Mouse (Mus musculus): ENCODE results near the gene Gp1bb.

DNA sequence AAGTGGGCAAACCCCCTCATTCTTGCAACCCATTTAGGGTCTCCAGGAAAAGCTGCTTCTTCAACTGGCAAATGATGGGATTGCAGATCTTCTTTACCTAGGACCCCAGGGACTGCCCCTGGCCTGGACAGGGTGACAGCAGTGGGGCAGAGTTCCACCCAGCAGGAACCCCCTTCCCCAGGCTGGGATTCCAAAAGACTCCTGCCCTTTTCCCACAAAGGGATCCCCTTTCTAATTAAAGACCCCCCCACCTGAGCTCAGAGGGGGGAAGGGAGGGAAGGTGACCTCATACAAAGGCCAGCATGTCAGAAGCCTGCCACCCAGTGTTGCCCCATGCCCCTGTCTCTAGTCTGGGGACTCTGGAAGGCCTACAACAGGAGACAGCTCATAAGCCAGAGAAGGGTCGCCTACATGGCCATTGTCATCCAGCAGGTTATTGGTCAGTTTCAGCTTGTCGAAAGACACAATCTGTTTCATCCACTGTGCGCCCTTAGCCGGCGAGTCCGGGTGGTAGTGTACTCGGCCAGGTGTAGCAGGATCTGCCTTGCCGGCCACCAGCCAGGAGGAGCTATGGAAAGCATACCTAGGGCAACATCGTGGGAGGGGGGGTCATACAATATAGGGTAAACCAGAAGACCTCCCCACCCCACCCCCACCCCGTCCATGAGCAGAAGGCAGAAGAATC, 38.4 kb downstream of the Gp1bb start:
- TF ChIP-seq CTCF (IDR thresholded peaks at IDR 0.05; ENCODE audit: low read depth) (no peak), EP300 (IDR thresholded peaks at IDR 0.05; ENCODE audit: low read depth) (no peak)

Data from heart, postnatal 0 days (tissue).